Mouse (Mus musculus): Measurements from ENCODE around the gene Adk. TPM values are rescaled to one million over a fixed set of nuclear protein-coding genes. Genes with fewer than 3 reads are reported as not detected.

Adk gene
- total RNA-seq, 1 experiment from 2014 or later: 90.6 TPM

- no peak for ATAC-seq (replicated peaks; ENCODE audit: low read depth, poor library complexity, severe bottlenecking)
These were observed 171.7 kb downstream of the Adk start for GRCm38 (mm10) chr14:21223971-21224635.

GRCm38 (mm10) chr14:21237051-21237450 is 184.7 kb downstream of the Adk start:
- ATAC-seq (replicated peaks; ENCODE audit: low read depth, poor library complexity, severe bottlenecking): no peak

GRCm38 (mm10) chr14:21241105-21241504 is 188.7 kb downstream of the Adk start:
- no peak for ATAC-seq (replicated peaks; ENCODE audit: low read depth, poor library complexity, severe bottlenecking)

- no peak for ATAC-seq (replicated peaks; ENCODE audit: low read depth, poor library complexity, severe bottlenecking)
These were observed 199.0 kb downstream of the Adk start for GRCm38 (mm10) chr14:21251386-21251785.

GRCm38 (mm10) chr14:21252326-21252886 is 200.0 kb downstream of the Adk start:
- ATAC-seq (replicated peaks; ENCODE audit: low read depth, poor library complexity, severe bottlenecking): no peak

- no peak for ATAC-seq (replicated peaks; ENCODE audit: low read depth, poor library complexity, severe bottlenecking)
These were observed 201.1 kb downstream of the Adk start for GRCm38 (mm10) chr14:21253321-21253992.

GRCm38 (mm10) chr14:21253993-21254339 is 201.6 kb downstream of the Adk start:
- ATAC-seq (replicated peaks; ENCODE audit: low read depth, poor library complexity, severe bottlenecking): no peak

GRCm38 (mm10) chr14:21268229-21268628 is 215.9 kb downstream of the Adk start:
- no peak for ATAC-seq (replicated peaks; ENCODE audit: low read depth, poor library complexity, severe bottlenecking)

GRCm38 (mm10) chr14:21271472-21271871 is 219.1 kb downstream of the Adk start:
- ATAC-seq (replicated peaks; ENCODE audit: low read depth, poor library complexity, severe bottlenecking): no peak

GRCm38 (mm10) chr14:21275786-21276185 is 223.4 kb downstream of the Adk start:
- ATAC-seq (replicated peaks; ENCODE audit: low read depth, poor library complexity, severe bottlenecking): no peak

- ATAC-seq (replicated peaks; ENCODE audit: low read depth, poor library complexity, severe bottlenecking): no peak
These were observed 225.9 kb downstream of the Adk start for GRCm38 (mm10) chr14:21278290-21278689.

GRCm38 (mm10) chr14:21278907-21279535 is 226.6 kb downstream of the Adk start:
- ATAC-seq (replicated peaks; ENCODE audit: low read depth, poor library complexity, severe bottlenecking): no peak

- ATAC-seq (replicated peaks; ENCODE audit: low read depth, poor library complexity, severe bottlenecking): no peak
These were observed 228.1 kb downstream of the Adk start for GRCm38 (mm10) chr14:21280451-21280850.

- ATAC-seq (replicated peaks; ENCODE audit: low read depth, poor library complexity, severe bottlenecking): no peak
These were observed 229.1 kb downstream of the Adk start for GRCm38 (mm10) chr14:21281506-21281905.

- ATAC-seq (replicated peaks; ENCODE audit: low read depth, poor library complexity, severe bottlenecking): no peak
These were observed 231.7 kb downstream of the Adk start for GRCm38 (mm10) chr14:21284116-21284515.

- no peak for ATAC-seq (replicated peaks; ENCODE audit: low read depth, poor library complexity, severe bottlenecking)
These were observed 232.5 kb downstream of the Adk start for GRCm38 (mm10) chr14:21284847-21285246.

- ATAC-seq (replicated peaks; ENCODE audit: low read depth, poor library complexity, severe bottlenecking): no peak
These were observed 233.9 kb downstream of the Adk start for GRCm38 (mm10) chr14:21286274-21286673.

- ATAC-seq (replicated peaks; ENCODE audit: low read depth, poor library complexity, severe bottlenecking): no peak
These were observed 235.5 kb downstream of the Adk start for GRCm38 (mm10) chr14:21287726-21288442.

GRCm38 (mm10) chr14:21299743-21300142 is 247.4 kb downstream of the Adk start:
- ATAC-seq (replicated peaks; ENCODE audit: low read depth, poor library complexity, severe bottlenecking): peak; percentile 77

- ATAC-seq (replicated peaks; ENCODE audit: low read depth, poor library complexity, severe bottlenecking): no peak
These were observed 252.4 kb downstream of the Adk start for GRCm38 (mm10) chr14:21304815-21305214.

Data from common myeloid progenitor, adult 5-6 weeks (primary cell).